In the genomic region with DNA sequence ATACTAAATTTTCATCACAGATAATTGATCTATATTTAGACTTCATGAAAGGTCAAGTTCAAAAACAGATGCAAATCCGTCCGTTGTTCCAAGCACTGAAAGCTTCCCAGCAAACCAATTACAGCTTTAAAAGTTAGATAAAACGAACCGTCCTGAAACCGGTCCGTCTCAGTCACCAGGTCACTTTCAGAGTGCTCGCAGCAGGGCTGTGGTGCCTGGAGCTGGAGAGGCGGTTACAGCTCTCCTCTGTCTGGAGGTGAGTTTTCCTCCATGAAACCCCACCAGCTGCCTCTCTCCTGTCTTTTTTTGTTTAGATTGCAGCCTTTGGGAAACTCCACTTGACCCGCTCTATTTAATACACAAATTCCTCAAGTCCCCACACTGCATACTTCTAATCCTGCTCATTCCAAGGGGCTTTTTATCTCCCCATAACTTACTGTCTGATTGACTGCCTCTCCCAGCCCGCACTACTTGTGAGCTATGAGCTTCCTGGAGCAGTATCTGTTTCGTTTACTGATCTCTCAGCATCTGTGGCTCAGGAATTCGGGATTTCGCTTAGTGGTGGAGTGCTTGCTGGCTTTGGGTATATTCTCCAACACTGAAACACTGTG, we compare ENCODE assay signal across 16 mouse cellular contexts. TPM values are rescaled to one million over a fixed set of nuclear protein-coding genes. Genes with fewer than 3 reads are reported as not detected.
DNase-seq lines count a peak whose midpoint lies in the region; ATAC-seq lines count a peak whose summit lies in the region.
"Had no signal": no experiment of that assay in that cellular context is flagged by ENCODE, and none has a peak within 500 bp of the region (broad histone marks: within the 10 kb centered on the region; RNA-seq: fewer than 3 reads in every experiment).

No protein-coding gene starts in this region.

- peak overlapping the region; percentile 47 for H3K4me2 ChIP-seq in heart, embryonic 11.5 days
- H3K4me2 ChIP-seq in midbrain, embryonic 11.5 days = no peak overlapping the region
- H3K4me2 ChIP-seq in midbrain, embryonic 13.5 days (replicated peaks) = no peak overlapping the region; the same call in 1 of the 2 replicates
- peak overlapping the region; percentile 42 for H3K4me2 ChIP-seq in heart, embryonic 15.5 days
- 0 out of 2 replicates have a peak overlapping the region, but pooled peaks have one; percentile 10 for H3K4me2 ChIP-seq in stomach, embryonic 15.5 days
- H3K4me2 ChIP-seq: liver, embryonic 11.5 days had no signal

- no peak for ATAC-seq in heart, embryonic 11.5 days (replicated peaks; ENCODE audit: insufficient number of reproducible peaks, low FRiP score, low TSS enrichment)
- 0 out of 2 replicates have a peak, but pooled peaks have one; percentile 20 for ATAC-seq in midbrain, embryonic 11.5 days (ENCODE audit: low FRiP score)
- ATAC-seq in midbrain, embryonic 13.5 days = no peak
- no peak for ATAC-seq in heart, embryonic 15.5 days (replicated peaks; ENCODE audit: insufficient number of reproducible peaks, insufficient read depth, low FRiP score, low read depth)
- 0 out of 2 replicates have a peak, but pooled peaks have one; percentile 33 for ATAC-seq in stomach, embryonic 15.5 days (ENCODE audit: insufficient read depth, low FRiP score, low read depth)

- WGBS in heart, embryonic 11.5 days (ENCODE audit: insufficient replicate concordance) = 22% methylated on average over 13 of the region's 13 CpGs
- 51% methylated on average over 13 of the region's 13 CpGs for WGBS in midbrain, embryonic 11.5 days
- WGBS in midbrain, embryonic 13.5 days = 33% methylated on average over 13 of the region's 13 CpGs
- 19% methylated on average over 13 of the region's 13 CpGs for WGBS in heart, embryonic 15.5 days
- 14% methylated on average over 13 of the region's 13 CpGs for WGBS in stomach, embryonic 15.5 days

- 0 out of 2 replicates have a peak overlapping the region, but pooled peaks have one; percentile 34 for H3K9ac ChIP-seq in heart, embryonic 11.5 days (ENCODE audit: low read depth, low read length)
- peak overlapping the region; percentile 13; the same call in 1 of the 2 replicates for H3K9ac ChIP-seq in midbrain, embryonic 11.5 days (ENCODE audit: low read length)
- no peak overlapping the region for H3K9ac ChIP-seq in midbrain, embryonic 13.5 days (replicated peaks)
- H3K9ac ChIP-seq in heart, embryonic 15.5 days = no peak overlapping the region
- H3K9ac ChIP-seq in stomach, embryonic 15.5 days = no peak overlapping the region

- H3K4me1 ChIP-seq in heart, embryonic 11.5 days (ENCODE audit: control insufficient read depth, insufficient read depth, low read length) = peaks cover 9% of the 10 kb centered on the region
- peaks cover 2% of the 10 kb centered on the region; the same call in 1 of the 2 replicates for H3K4me1 ChIP-seq in midbrain, embryonic 11.5 days (ENCODE audit: control insufficient read depth, insufficient read depth, low read length)
- H3K4me1 ChIP-seq in midbrain, embryonic 13.5 days (replicated peaks) = peaks cover 10% of the 10 kb centered on the region
- peaks cover 18% of the 10 kb centered on the region for H3K4me1 ChIP-seq in heart, embryonic 15.5 days (replicated peaks)
- no peaks in the 10 kb centered on the region for H3K4me1 ChIP-seq in stomach, embryonic 15.5 days

- H3K4me3 ChIP-seq in heart, embryonic 11.5 days (ENCODE audit: low read depth, low read length) = no peak overlapping the region
- H3K4me3 ChIP-seq in midbrain, embryonic 11.5 days (ENCODE audit: low read depth, low read length) = no peak overlapping the region
- no peak overlapping the region for H3K4me3 ChIP-seq in midbrain, embryonic 13.5 days (replicated peaks)
- H3K4me3 ChIP-seq in heart, embryonic 15.5 days = no peak overlapping the region
- no peak overlapping the region for H3K4me3 ChIP-seq in stomach, embryonic 15.5 days (replicated peaks)

- H3K9me3 ChIP-seq in heart, embryonic 11.5 days (replicated peaks; ENCODE audit: control insufficient read depth, low read length) = no peaks in the 10 kb centered on the region
- no peaks in the 10 kb centered on the region for H3K9me3 ChIP-seq in midbrain, embryonic 11.5 days (ENCODE audit: control insufficient read depth, low read length)
- H3K9me3 ChIP-seq in midbrain, embryonic 13.5 days = no peaks in the 10 kb centered on the region
- H3K9me3 ChIP-seq in heart, embryonic 15.5 days (replicated peaks) = no peaks in the 10 kb centered on the region
- no peaks in the 10 kb centered on the region for H3K9me3 ChIP-seq in stomach, embryonic 15.5 days

- DNase-seq in heart, postnatal 10 days = no peak
- DNase-seq in midbrain, embryonic 11.5 days (ENCODE audit: low spot score, missing footprints) = peak; percentile 75
- DNase-seq in right cerebral cortex, postnatal 25 days = no peak
- no peak for DNase-seq in layer of hippocampus, adult 18-20 months (ENCODE audit: low spot score in 2 of 2)
- DNase-seq: cerebellum, adult 18-20 months; kidney, adult 18-20 months; layer of hippocampus, postnatal 36 days; lung, postnatal 4 days; spleen, adult 18-20 months; thymus, adult 2 months had no signal

- 0 out of 2 replicates have a peak overlapping the region, but pooled peaks have one; percentile 29 for H3K27ac ChIP-seq in heart, embryonic 11.5 days (ENCODE audit: low read depth, low read length)
- H3K27ac ChIP-seq in midbrain, embryonic 11.5 days (ENCODE audit: low read depth, low read length) = no peak overlapping the region
- no peak overlapping the region for H3K27ac ChIP-seq in midbrain, embryonic 13.5 days
- no peak overlapping the region for H3K27ac ChIP-seq in heart, embryonic 15.5 days
- H3K27ac ChIP-seq in stomach, embryonic 15.5 days = no peak overlapping the region

- intact Hi-C loops in heart, postnatal 10 days (cut with DNase I) = loop anchor here (1.0 kb wide), 1 partner anchor 63 kb away; no protein-coding TSS in a partner anchor

- no peaks in the 10 kb centered on the region for H3K36me3 ChIP-seq in heart, embryonic 11.5 days (ENCODE audit: control insufficient read depth, insufficient read depth, low read length)
- H3K36me3 ChIP-seq in midbrain, embryonic 11.5 days (ENCODE audit: control insufficient read depth, insufficient read depth, low read length) = no peaks in the 10 kb centered on the region
- H3K36me3 ChIP-seq in midbrain, embryonic 13.5 days = no peaks in the 10 kb centered on the region
- no peaks in the 10 kb centered on the region for H3K36me3 ChIP-seq in heart, embryonic 15.5 days
- H3K36me3 ChIP-seq in stomach, embryonic 15.5 days = no peaks in the 10 kb centered on the region

- H3K27me3 ChIP-seq in heart, embryonic 11.5 days (ENCODE audit: control insufficient read depth, insufficient read depth, low read length) = no peaks in the 10 kb centered on the region
- H3K27me3 ChIP-seq in midbrain, embryonic 11.5 days (ENCODE audit: control insufficient read depth, insufficient read depth, low read length) = no peaks in the 10 kb centered on the region
- H3K27me3 ChIP-seq in midbrain, embryonic 13.5 days = no peaks in the 10 kb centered on the region
- no peaks in the 10 kb centered on the region for H3K27me3 ChIP-seq in heart, embryonic 15.5 days
- no peaks in the 10 kb centered on the region for H3K27me3 ChIP-seq in stomach, embryonic 15.5 days (replicated peaks)
- H3K27me3 ChIP-seq: CH12.LX had no signal

RNA-seq across cellular contexts. Expression of a gene that starts 28.2 kb away (rescaled TPM):
- polyA plus RNA-seq in heart, embryonic 11.5 days (2014; fragmentation: Nextera tagmentation; extraction: Ambion mirVana) = 0.72 TPM in 1 of 2 replicates, not detected in the other
- 1 to 10 TPM in 1 of 2 experiments, under 1 TPM in 1; 0.40 to 1.0 TPM for total RNA-seq in heart, postnatal 10 days (2021)
- polyA plus RNA-seq in midbrain, embryonic 11.5 days (2014; fragmentation: Nextera tagmentation; extraction: Ambion mirVana) = 0.33 and 0.54 TPM in 2 replicates
- 0.28 and 0.31 TPM in 2 replicates for polyA plus RNA-seq in midbrain, embryonic 13.5 days (2015; fragmentation: Nextera tagmentation; extraction: Ambion mirVana)
- polyA plus RNA-seq in heart, embryonic 15.5 days (2015; fragmentation: Nextera tagmentation; extraction: Ambion mirVana) = 0.92 and 6.4 TPM in 2 replicates
- polyA plus RNA-seq in stomach, embryonic 15.5 days (2015; fragmentation: Nextera tagmentation; extraction: Ambion mirVana) = 1.3 and 2.0 TPM in 2 replicates
- total RNA-seq in layer of hippocampus, adult 18-20 months (2021) = not detected
- total RNA-seq: layer of hippocampus, postnatal 36 days had no signal

RNA-seq across cellular contexts. Expression of a gene that starts 45.3 kb away (rescaled TPM):
- 37.0 and 37.6 TPM in 2 replicates for polyA plus RNA-seq in heart, embryonic 11.5 days (2014; fragmentation: Nextera tagmentation; extraction: Ambion mirVana)
- 100 to 1,000 TPM; 369 to 606 TPM for total RNA-seq in heart, postnatal 10 days (2021)
- 0.78 and 2.5 TPM in 2 replicates for polyA plus RNA-seq in midbrain, embryonic 11.5 days (2014; fragmentation: Nextera tagmentation; extraction: Ambion mirVana)
- 2.9 and 5.6 TPM in 2 replicates for polyA plus RNA-seq in midbrain, embryonic 13.5 days (2015; fragmentation: Nextera tagmentation; extraction: Ambion mirVana)
- 49.4 and 65.5 TPM in 2 replicates for polyA plus RNA-seq in heart, embryonic 15.5 days (2015; fragmentation: Nextera tagmentation; extraction: Ambion mirVana)
- 3.5 and 4.0 TPM in 2 replicates for polyA plus RNA-seq in stomach, embryonic 15.5 days (2015; fragmentation: Nextera tagmentation; extraction: Ambion mirVana)
- 1 to 10 TPM; 2.2 to 4.2 TPM for total RNA-seq in layer of hippocampus, adult 18-20 months (2021)

RNA-seq across cellular contexts. Expression of a gene that starts 49.0 kb away (rescaled TPM):
- not detected in 2 replicates for polyA plus RNA-seq in heart, embryonic 11.5 days (2014; fragmentation: Nextera tagmentation; extraction: Ambion mirVana)
- total RNA-seq in heart, postnatal 10 days (2021) = under 1 TPM; 0.64 to 0.81 TPM
- not detected in 2 replicates for polyA plus RNA-seq in midbrain, embryonic 11.5 days (2014; fragmentation: Nextera tagmentation; extraction: Ambion mirVana)
- not detected in 2 replicates for polyA plus RNA-seq in midbrain, embryonic 13.5 days (2015; fragmentation: Nextera tagmentation; extraction: Ambion mirVana)
- polyA plus RNA-seq in heart, embryonic 15.5 days (2015; fragmentation: Nextera tagmentation; extraction: Ambion mirVana) = 0.49 TPM in 1 of 2 replicates, not detected in the other
- not detected in 2 replicates for polyA plus RNA-seq in stomach, embryonic 15.5 days (2015; fragmentation: Nextera tagmentation; extraction: Ambion mirVana)
- not detected for total RNA-seq in layer of hippocampus, adult 18-20 months (2021)
- total RNA-seq: CH12.LX; layer of hippocampus, postnatal 36 days had no signal
- polyA plus RNA-seq: liver, embryonic 11.5 days had no signal

RNA-seq across cellular contexts. Expression of a gene that starts 58.1 kb away (rescaled TPM):
- polyA plus RNA-seq in heart, embryonic 11.5 days (2014; fragmentation: Nextera tagmentation; extraction: Ambion mirVana) = 45.7 and 50.7 TPM in 2 replicates
- 10 to 100 TPM; 20.7 to 27.0 TPM for total RNA-seq in heart, postnatal 10 days (2021)
- 65.6 and 67.1 TPM in 2 replicates for polyA plus RNA-seq in midbrain, embryonic 11.5 days (2014; fragmentation: Nextera tagmentation; extraction: Ambion mirVana)
- 53.7 and 58.5 TPM in 2 replicates for polyA plus RNA-seq in midbrain, embryonic 13.5 days (2015; fragmentation: Nextera tagmentation; extraction: Ambion mirVana)
- 31.2 and 33.7 TPM in 2 replicates for polyA plus RNA-seq in heart, embryonic 15.5 days (2015; fragmentation: Nextera tagmentation; extraction: Ambion mirVana)
- 42.8 and 43.5 TPM in 2 replicates for polyA plus RNA-seq in stomach, embryonic 15.5 days (2015; fragmentation: Nextera tagmentation; extraction: Ambion mirVana)
- total RNA-seq in layer of hippocampus, adult 18-20 months (2021) = 10 to 100 TPM; 29.6 to 32.0 TPM

Comparison
In these comparisons a context has a peak if more than half of its experiments do, and no peak if none do; other contexts are left out.
1. ATAC-seq: peak in midbrain, embryonic 11.5 days (single experiment) and stomach, embryonic 15.5 days (single experiment); none in heart, embryonic 11.5 days (single experiment), midbrain, embryonic 13.5 days (single experiment) and heart, embryonic 15.5 days (single experiment).
2. H3K9ac ChIP-seq: peak in heart, embryonic 11.5 days (single experiment) and midbrain, embryonic 11.5 days (single experiment); none in midbrain, embryonic 13.5 days (single experiment), heart, embryonic 15.5 days (single experiment) and stomach, embryonic 15.5 days (single experiment).
3. H3K4me2 ChIP-seq: peak in heart, embryonic 11.5 days (single experiment), heart, embryonic 15.5 days (single experiment) and stomach, embryonic 15.5 days (single experiment); none in midbrain, embryonic 11.5 days (single experiment) and midbrain, embryonic 13.5 days (single experiment).